Comparison of ENCODE assay signal across 13 mouse cellular contexts in the genomic region with DNA sequence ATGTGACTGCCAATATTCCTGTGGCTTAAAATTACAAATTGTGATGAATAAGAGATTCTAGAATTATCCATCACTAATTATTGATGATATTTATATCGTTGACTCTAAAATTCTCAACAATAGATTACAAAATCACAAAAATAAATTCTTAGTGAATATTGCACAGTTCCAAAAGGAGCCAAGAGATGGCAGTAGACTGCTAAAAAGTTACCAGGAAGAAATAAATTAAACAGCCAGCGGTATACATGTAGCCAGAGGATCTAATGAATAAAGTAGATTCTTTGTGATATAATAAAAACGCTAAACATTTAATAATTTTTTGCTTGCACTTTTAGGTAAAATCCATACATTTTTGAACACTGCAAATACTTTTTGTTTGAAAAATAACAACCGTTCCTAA.
DNase-seq lines count a peak whose midpoint lies in the region; ATAC-seq and TF ChIP-seq lines count a peak whose summit lies in the region.
"Had no signal": no experiment of that assay in that cellular context is flagged by ENCODE, and none has a peak within 500 bp of the region (broad histone marks: within the 10 kb centered on the region; RNA-seq: fewer than 3 reads in every experiment).

No protein-coding gene starts in this region.

- H3K9me3 ChIP-seq in heart, embryonic 10.5 days: no peaks in the 10 kb centered on the region
- H3K9me3 ChIP-seq: hindbrain, embryonic 15.5 days had no signal

- 40% methylated on average over 4 of the region's 4 CpGs for WGBS in heart, adult 2 months
- 42% methylated on average over 4 of the region's 4 CpGs for WGBS in heart, embryonic 10.5 days

- no peaks in the 10 kb centered on the region for H3K27me3 ChIP-seq in heart, adult 2 months (ENCODE audit: control insufficient read depth, insufficient read depth, low read length)
- H3K27me3 ChIP-seq in heart, embryonic 10.5 days (ENCODE audit: insufficient read depth, poor library complexity, severe bottlenecking): no peaks in the 10 kb centered on the region
- H3K27me3 ChIP-seq: hindbrain, embryonic 15.5 days had no signal

- no peak overlapping the region for H3K27ac ChIP-seq in heart, adult 2 months
- H3K27ac ChIP-seq in heart, embryonic 10.5 days: no peak overlapping the region
- H3K27ac ChIP-seq: hindbrain, embryonic 15.5 days had no signal

- no peak overlapping the region for H3K4me3 ChIP-seq in heart, adult 2 months
- H3K4me3 ChIP-seq in heart, embryonic 10.5 days: no peak overlapping the region
- H3K4me3 ChIP-seq: erythroblast, embryonic 14.5 days; hindbrain, embryonic 15.5 days had no signal

- H3K79me2 ChIP-seq in heart, adult 2 months (replicated peaks; ENCODE audit: control insufficient read depth, insufficient read depth, low read length): no peaks in the 10 kb centered on the region

- no peak for TF ChIP-seq POLR2A in heart, adult 2 months (IDR thresholded peaks at IDR 0.05; ENCODE audit: insufficient read depth, low read depth, low read length)

- peak; percentile 55; the same call in 1 of the 2 replicates for ATAC-seq in megakaryocyte, adult 5-6 weeks (ENCODE audit: poor library complexity, severe bottlenecking)

- TF ChIP-seq EP300 in heart, adult 2 months (IDR thresholded peaks at IDR 0.05; ENCODE audit: insufficient read depth, low read depth, low read length): no peak

- H3K36me3 ChIP-seq in heart, adult 2 months (ENCODE audit: control insufficient read depth, insufficient read depth, low read length): no peaks in the 10 kb centered on the region
- H3K36me3 ChIP-seq in heart, embryonic 10.5 days: no peaks in the 10 kb centered on the region
- H3K36me3 ChIP-seq: hindbrain, embryonic 15.5 days had no signal

- no peaks in the 10 kb centered on the region for H3K4me1 ChIP-seq in heart, adult 2 months (ENCODE audit: control insufficient read depth, insufficient read depth, low read length)
- no peaks in the 10 kb centered on the region for H3K4me1 ChIP-seq in heart, embryonic 10.5 days
- H3K4me1 ChIP-seq: hindbrain, embryonic 15.5 days had no signal

- DNase-seq in heart, adult 2 months: no peak
- DNase-seq in heart, embryonic 10.5 days (ENCODE audit: low spot score): no peak
- DNase-seq in left cerebral cortex, postnatal 14 days (ENCODE audit: low spot score in 2 of 2): peak; percentile 11 to 17
- no peak for DNase-seq in left cerebral cortex, adult 9 months (ENCODE audit: low spot score in 2 of 2)
- DNase-seq in MEL-GATA-1-ER (ENCODE audit: extremely low read depth, low read depth) (peak; percentile 33), MN1 (ENCODE audit: low spot score) (no peak)
- no peak for DNase-seq in natural killer cell, adult 2 months (ENCODE audit: low spot score in 2 of 2)
- DNase-seq: adrenal gland, adult 2 months; cerebellum, adult 11-12 months; right cerebral cortex, postnatal 25 days had no signal

- intact Hi-C loops in heart, adult 2 months (cut with DNase I): no loop called here
- intact Hi-C loops in left cerebral cortex, postnatal 14 days (cut with DNase I): no loop called here

- peak; percentile 50 for TF ChIP-seq CTCF in heart, adult 2 months (IDR thresholded peaks at IDR 0.05)

- H3K9ac ChIP-seq in heart, adult 2 months (ENCODE audit: low read depth, low read length): no peak overlapping the region
- H3K9ac ChIP-seq: hindbrain, embryonic 15.5 days had no signal

Comparison
In these comparisons a context has a peak if more than half of its experiments do, and no peak if none do; other contexts are left out.
1. DNase-seq: peak in left cerebral cortex, postnatal 14 days (2 of 2) and MEL-GATA-1-ER (single experiment); none in heart, adult 2 months (0 of 2), heart, embryonic 10.5 days (single experiment), left cerebral cortex, adult 9 months (0 of 2), natural killer cell, adult 2 months (0 of 2) and MN1 (single experiment).